Mouse (Mus musculus) bone marrow, adult 2 months (tissue): ENCODE results near the gene Txlna.

Experiments used
- CTCF ChIP-seq: fragments of 200-500 bp; IDR thresholded peaks from 2 replicates; pipeline ENCODE4 v1.5.1; 2011; ENCODE audit warnings: low read length, control low read depth; ENCODE audit not compliant: control insufficient read depth, insufficient read depth
- POLR2A ChIP-seq: fragments of 200-500 bp; IDR thresholded peaks from 2 replicates; pipeline ENCODE4 v1.6.1; 2011; ENCODE audit warnings: low read depth, mild to moderate bottlenecking, control low read depth, low read length, borderline replicate concordance; ENCODE audit not compliant: control insufficient read depth

DNA sequence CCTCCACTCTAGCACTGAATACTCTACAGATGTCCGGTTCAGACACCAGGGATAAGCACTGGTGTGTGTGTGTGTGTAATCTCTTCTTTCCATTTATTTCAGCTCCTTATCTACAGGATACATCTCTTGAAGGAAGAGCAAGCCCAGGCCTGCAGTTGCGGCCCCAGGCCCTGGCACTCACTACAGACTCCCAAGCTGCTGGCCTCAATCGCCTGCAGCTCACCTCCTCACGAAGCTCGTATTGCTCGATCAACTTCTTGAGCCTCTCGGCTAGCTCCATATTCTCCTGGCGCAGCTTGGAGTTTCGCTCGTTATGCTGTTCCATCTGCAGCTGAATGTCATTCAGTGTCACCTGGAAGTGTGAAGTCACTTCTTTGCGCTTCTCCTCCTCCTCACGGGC is 9.0 kb downstream of the Txlna start:
- no peak for TF ChIP-seq CTCF
- no peak for TF ChIP-seq POLR2A
